Mouse (Mus musculus) intestine, postnatal 0 days (tissue): Measurements from ENCODE around the gene Ctrb1. TPM values are rescaled to one million over a fixed set of nuclear protein-coding genes. Genes with fewer than 3 reads are reported as not detected.

Source experiments
- ATAC-seq: fragments of 200-750 bp; cut with Nextera tagmentation; 2 replicates; pipeline ENCODE4 v1.8.0; 2017; ENCODE audit warnings: mild to moderate bottlenecking, moderate TSS enrichment, moderate library complexity
- H3K27ac ChIP-seq: fragments of 300-500 bp; sonication (generic); 2 replicates; pipeline ENCODE4 v1.5.1; 2014; ENCODE audit warnings: mild to moderate bottlenecking, low read depth, low read length, moderate library complexity
- H3K27me3 ChIP-seq: fragments of 300-500 bp; sonication (generic); replicated peaks from 2 replicates; pipeline ENCODE4 v1.6.1; 2014; ENCODE audit warnings: low read length, mixed read lengths; ENCODE audit not compliant: control insufficient read depth, insufficient read depth
- H3K36me3 ChIP-seq: fragments of 300-500 bp; sonication (generic); 2 replicates; pipeline ENCODE4 v1.6.1; 2014; ENCODE audit warnings: mild to moderate bottlenecking, moderate library complexity; ENCODE audit not compliant: control insufficient read depth, insufficient read depth
- H3K4me1 ChIP-seq: fragments of 300-500 bp; sonication (generic); replicated peaks from 2 replicates; pipeline ENCODE4 v1.6.1; 2014; ENCODE audit warnings: antibody characterized with exemption, low read length, mixed read lengths; ENCODE audit not compliant: control insufficient read depth, insufficient read depth
- H3K4me2 ChIP-seq: fragments of 300-500 bp; sonication (generic); replicated peaks from 2 replicates; pipeline ENCODE4 v1.6.1; 2014; ENCODE audit warnings: low read depth, mild to moderate bottlenecking, moderate library complexity
- H3K4me3 ChIP-seq: fragments of 300-500 bp; sonication (generic); 2 replicates; pipeline ENCODE4 v1.5.1; 2014; ENCODE audit warnings: low read depth, low read length
- H3K9ac ChIP-seq: fragments of 300-500 bp; sonication (generic); 2 replicates; pipeline ENCODE4 v1.6.1; 2014; ENCODE audit warnings: mild to moderate bottlenecking, low read depth, low read length
- H3K9me3 ChIP-seq: fragments of 300-500 bp; sonication (generic); 2 replicates; pipeline ENCODE4 v1.6.1; 2016; ENCODE audit warnings: mixed run types; ENCODE audit not compliant: control insufficient read depth
- CTCF ChIP-seq: sonication (generic); IDR thresholded peaks from 2 replicates; pipeline ENCODE4 v1.5.1; 2016; ENCODE audit warnings: low read depth, mild to moderate bottlenecking, control low read depth, antibody characterized with exemption, moderate library complexity
- WGBS: fragments of 180-500 bp; shearing (Covaris S2); extraction: QIAGEN DNeasy Blood & Tissue Kit; methylation state at CpG from one replicate; pipeline ENCODE4 v1.1.7; 2014; 5-methylcytosine and 5-hydroxymethylcytosine counted together
- polyA plus RNA-seq: library from polyadenylated mRNA; unstranded; fragments of >200 nt; fragmentation: Nextera tagmentation; extraction: Ambion mirVana; gene quantifications from 2 replicates; pipeline ENCODE4 v1.2.1, GENCODE M21; 2015

Ctrb1 gene
- polyA plus RNA-seq, 1 experiment from 2014 or later = 75.8 TPM

- WGBS = 82% methylated on average over 13 of the region's 13 CpGs
- Histone ChIP-seq H3K4me1 (peaks cover 6% of the 10 kb centered on the region; the same call in 1 of the 2 replicates), H3K4me2 (no peak overlapping the region), H3K4me3 (no peak overlapping the region), H3K9me3 (no peaks in the 10 kb centered on the region), H3K9ac (no peak overlapping the region), H3K27ac (no peak overlapping the region), H3K36me3 (peaks cover 69% of the 10 kb centered on the region), H3K27me3 (no peaks in the 10 kb centered on the region)
- no peak for ATAC-seq
- peak; percentile 36 for TF ChIP-seq CTCF
Observed at GRCm38 (mm10) chr8:111715514-111715913, 24.7 kb upstream of the Ctrb1 start.

DNA sequence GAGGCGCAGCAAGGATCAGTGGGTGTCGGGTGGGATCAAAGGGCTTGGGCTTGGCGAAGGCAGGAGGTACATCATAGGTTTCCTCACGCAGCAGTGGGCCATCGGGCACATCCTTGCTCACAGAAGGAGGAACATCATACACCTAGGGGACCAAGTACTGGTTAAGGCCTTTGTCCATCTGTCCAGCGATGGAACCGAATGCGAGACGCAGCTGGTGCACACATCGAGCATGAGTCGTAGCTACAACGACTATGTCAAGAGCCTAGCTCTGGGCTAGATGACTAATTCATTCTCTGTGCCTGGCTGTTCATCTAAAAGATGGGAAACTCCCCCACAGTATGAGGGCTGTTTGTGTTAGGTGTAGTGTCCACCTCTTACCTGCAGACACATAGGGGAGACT, 23.5 kb upstream of the Ctrb1 start:
- H3K4me3 ChIP-seq = no peak overlapping the region
- H3K27ac ChIP-seq = no peak overlapping the region
- H3K36me3 ChIP-seq = peaks cover 67% of the 10 kb centered on the region
- 91% methylated on average over 12 of the region's 12 CpGs for WGBS
- H3K27me3 ChIP-seq = no peaks in the 10 kb centered on the region
- no peak for ATAC-seq
- no peak overlapping the region for H3K9ac ChIP-seq
- H3K9me3 ChIP-seq = no peaks in the 10 kb centered on the region
- H3K4me2 ChIP-seq = no peak overlapping the region
- H3K4me1 ChIP-seq = peaks cover 6% of the 10 kb centered on the region; the same call in 1 of the 2 replicates
- no peak for TF ChIP-seq CTCF

DNA sequence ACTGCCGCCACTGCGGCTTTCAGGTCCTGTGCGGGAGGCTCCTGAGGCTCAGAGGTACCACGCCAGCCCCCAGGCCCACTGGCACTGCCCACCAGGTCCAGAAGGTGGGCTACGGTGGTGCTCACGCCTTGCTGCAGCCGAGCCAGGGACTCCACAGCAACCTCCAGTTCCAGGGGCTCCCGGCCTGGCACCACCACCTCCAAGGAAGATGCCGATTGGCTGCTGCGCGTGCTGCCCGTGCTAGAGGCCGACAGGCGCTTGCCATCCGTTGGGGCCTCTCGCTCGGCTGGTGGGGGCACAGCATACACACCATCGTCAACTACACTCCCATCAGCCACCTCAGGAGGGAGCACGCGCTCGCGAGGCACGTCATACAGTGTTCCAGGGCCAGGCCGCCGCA, 23.0 kb upstream of the Ctrb1 start:
- Histone ChIP-seq H3K9me3 (no peaks in the 10 kb centered on the region), H3K27ac (no peak overlapping the region), H3K36me3 (peaks cover 69% of the 10 kb centered on the region), H3K4me3 (no peak overlapping the region), H3K4me2 (no peak overlapping the region), H3K27me3 (no peaks in the 10 kb centered on the region), H3K4me1 (peaks cover 6% of the 10 kb centered on the region; the same call in 1 of the 2 replicates), H3K9ac (no peak overlapping the region)
- 93% methylated on average over 25 of the region's 25 CpGs for WGBS
- no peak for ATAC-seq
- TF ChIP-seq CTCF = peak; percentile 17; the same call in 1 of the 2 replicates

- WGBS = 91% methylated on average over 11 of the region's 11 CpGs
- peaks cover 69% of the 10 kb centered on the region for H3K36me3 ChIP-seq
Observed at GRCm38 (mm10) chr8:111713291-111713690, 22.5 kb upstream of the Ctrb1 start.

GRCm38 (mm10) chr8:111712588-111712987, 21.8 kb upstream of the Ctrb1 start:
- Histone ChIP-seq H3K36me3 (peaks cover 69% of the 10 kb centered on the region), H3K4me1 (0 out of 2 replicates have a peak, but pooled peaks cover 10% of the 10 kb centered on the region), H3K9me3 (no peaks in the 10 kb centered on the region), H3K4me2 (no peak overlapping the region), H3K27me3 (no peaks in the 10 kb centered on the region), H3K9ac (no peak overlapping the region), H3K27ac (no peak overlapping the region), H3K4me3 (no peak overlapping the region)
- ATAC-seq = peak; percentile 26; the same call in 1 of the 2 replicates
- TF ChIP-seq CTCF = peak; percentile 94
- WGBS = 76% methylated on average over 6 of the region's 6 CpGs

More at GRCm38 (mm10) chr8:111713291-111713690, 22.5 kb upstream of the Ctrb1 start:
- TF ChIP-seq CTCF = no peak
- Histone ChIP-seq H3K27ac (no peak overlapping the region), H3K4me1 (peaks cover 9% of the 10 kb centered on the region; the same call in 1 of the 2 replicates), H3K9ac (no peak overlapping the region), H3K9me3 (no peaks in the 10 kb centered on the region), H3K27me3 (no peaks in the 10 kb centered on the region), H3K4me3 (no peak overlapping the region), H3K4me2 (no peak overlapping the region)
- ATAC-seq = no peak

DNA sequence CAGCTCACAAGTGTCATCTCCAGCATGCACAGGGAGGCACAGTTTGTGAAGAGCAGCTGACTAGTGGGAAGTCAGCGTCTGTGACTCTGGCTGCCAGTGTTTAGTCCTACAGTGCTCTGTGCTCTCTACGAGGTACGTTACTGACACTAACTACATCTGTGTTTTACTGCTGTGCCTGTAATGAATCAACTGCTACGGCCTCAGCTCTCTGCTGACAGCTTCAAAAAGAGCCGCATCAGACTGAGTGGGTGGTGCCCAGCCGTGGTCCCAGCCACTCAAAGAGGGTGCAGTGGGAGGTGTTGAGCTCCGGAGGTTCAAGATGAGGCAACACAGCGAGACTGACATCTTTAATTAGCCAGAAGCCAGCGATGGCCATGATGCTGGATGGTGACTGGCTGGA, 21.3 kb upstream of the Ctrb1 start:
- 72% methylated on average over 9 of the region's 9 CpGs for WGBS
- TF ChIP-seq CTCF = no peak
- no peak for ATAC-seq
- Histone ChIP-seq H3K27me3 (no peaks in the 10 kb centered on the region), H3K4me3 (no peak overlapping the region), H3K36me3 (peaks cover 68% of the 10 kb centered on the region), H3K4me2 (no peak overlapping the region), H3K4me1 (0 out of 2 replicates have a peak, but pooled peaks cover 7% of the 10 kb centered on the region), H3K9me3 (no peaks in the 10 kb centered on the region), H3K9ac (no peak overlapping the region), H3K27ac (no peak overlapping the region)
